Mouse (Mus musculus) thymus, postnatal 25 days (tissue): Measurements from ENCODE around the gene Rab40c.

Experiments
- DNase-seq: peaks from one replicate; pipeline ENCODE4 v3.0.0; 2022

Gene Rab40c

DNA sequence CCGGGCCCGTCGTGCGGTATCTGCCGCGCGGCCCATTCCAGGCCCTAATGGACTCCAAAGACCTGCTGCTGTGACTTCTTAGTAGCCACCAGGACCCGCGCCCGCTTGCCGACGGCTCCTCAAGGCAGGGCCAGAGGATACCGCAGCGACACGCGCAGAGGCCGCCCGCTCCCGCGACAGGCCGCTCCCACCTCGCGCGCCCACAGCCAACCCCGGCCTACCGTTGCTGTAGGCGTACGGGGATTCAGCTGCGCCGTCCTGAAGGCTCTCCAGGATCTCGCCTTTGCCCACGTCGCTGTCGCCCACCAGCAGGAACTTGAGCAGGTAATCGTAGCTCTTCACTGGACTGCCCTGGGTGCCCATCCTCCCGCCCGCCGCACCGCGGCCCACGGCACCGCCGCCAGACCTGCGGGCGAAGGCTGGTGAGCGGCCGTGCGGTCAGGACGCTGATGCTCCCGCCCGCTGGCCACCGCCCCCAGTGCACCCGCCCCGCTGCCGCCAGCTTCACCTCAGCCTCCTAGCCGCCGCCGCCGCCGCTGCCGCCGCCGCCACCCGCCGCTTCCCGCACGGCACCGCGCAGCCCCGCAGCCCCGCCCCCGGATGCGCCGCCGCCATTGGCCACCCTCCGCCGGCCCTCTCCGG, at the start of gene Rab40c:
Gene Rab40c, minus strand, starts transcription at position 584 of the 642 bp plus-strand sequence.
- DNase-seq: no peak

DNA sequence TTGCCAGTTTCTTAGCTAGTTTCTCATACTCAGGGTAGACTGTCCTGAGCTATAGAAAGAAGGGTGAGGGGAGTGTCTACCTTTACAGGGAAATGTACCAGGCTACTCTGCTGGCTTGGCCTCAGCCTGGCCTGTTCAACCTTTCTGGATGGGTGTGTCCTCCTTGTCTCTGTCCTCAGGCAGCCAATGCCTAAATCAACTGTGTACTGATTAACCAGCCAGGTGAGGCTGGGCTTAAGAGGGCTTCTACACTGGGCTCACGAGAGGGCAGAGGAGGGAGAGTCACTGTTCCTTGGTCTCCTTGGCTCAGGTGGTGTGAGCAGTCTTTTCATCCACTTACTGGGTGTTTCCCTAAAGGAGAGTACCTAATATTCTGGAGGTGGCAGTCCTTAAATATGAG, 48.6 kb upstream of the Rab40c start:
- no peak for DNase-seq

DNA sequence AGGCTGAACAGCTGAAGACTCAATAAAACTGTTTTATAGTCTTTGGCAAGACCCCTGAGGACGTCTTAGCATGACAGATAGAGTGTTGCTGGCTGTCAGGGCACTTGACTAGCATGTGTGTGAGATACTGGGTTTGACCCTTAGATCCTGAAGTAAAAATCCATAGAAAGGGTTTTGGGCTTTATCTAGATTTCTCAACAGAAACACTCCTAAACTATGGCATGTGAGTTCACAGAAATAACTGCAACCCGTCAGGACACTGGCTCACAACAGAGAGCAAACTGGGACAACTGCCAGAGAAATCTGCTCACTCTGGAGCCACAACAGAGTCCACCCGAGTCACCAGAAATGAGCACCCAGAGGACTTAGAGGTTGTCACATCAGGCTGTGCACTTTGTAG, 48.1 kb upstream of the Rab40c start:
- no peak for DNase-seq

DNA sequence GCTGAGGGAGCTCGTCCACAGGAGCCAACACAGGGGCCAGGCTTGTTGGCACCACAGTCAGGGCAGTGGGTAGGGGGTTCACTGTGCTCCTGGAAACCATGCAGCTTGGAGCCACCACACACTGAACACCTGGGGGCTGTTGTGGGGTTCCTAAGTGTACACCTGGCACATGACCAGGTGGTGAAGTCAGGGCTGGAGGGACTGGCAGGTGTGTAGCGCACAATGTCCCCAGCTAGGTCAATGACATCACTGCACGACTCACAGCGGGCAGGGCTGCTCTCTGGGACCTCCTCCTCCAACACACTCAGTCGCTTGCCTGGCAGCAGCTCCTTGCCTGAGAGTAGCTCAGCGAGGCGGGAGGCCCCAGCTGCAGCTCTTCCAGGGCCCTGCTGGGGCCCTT, 44.7 kb upstream of the Rab40c start:
- no peak for DNase-seq

DNA sequence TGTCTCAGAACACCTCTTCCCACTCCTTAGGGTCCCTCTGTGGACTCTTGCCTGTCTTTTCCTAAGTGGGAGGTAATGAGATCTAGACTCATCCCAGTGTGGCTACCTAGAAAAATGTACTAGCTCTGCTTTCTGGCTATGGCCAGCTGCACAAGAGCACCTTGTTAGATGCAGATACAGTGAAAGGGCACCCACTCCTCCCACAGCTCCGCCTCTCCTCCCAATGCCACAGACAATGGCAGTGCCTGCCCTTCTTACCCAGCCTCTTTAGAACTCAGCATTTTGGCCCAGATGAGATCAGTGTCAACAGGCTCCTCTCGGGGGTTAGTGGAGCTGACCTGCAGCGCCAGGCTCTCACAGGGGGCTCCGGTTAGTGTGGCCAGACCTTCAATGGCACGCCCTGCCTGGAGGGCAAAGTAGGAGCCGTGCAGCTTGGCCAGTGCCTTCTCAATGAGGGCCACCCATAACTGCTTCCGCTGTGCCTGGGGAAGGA, 42.9 kb upstream of the Rab40c start:
- DNase-seq: no peak

DNA sequence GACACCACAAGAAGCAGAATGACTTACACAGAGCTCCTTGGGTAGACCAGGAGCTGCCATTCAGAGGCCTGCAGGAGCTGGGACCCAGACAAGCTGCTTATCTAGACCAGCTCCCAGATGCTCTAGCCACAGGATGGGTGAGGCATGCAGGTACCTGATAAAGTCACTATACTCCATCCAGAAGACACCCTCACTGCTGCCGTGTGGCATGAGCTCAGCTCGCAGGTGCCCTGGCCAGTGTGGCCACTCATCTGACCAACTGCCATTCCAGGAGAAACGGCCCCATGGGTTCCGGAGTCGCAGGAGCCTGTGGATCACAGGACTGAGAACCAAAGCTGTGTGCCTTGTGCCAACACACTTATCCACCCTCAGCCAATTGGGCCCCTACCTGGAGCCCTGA, 42.0 kb upstream of the Rab40c start:
- DNase-seq: no peak

DNA sequence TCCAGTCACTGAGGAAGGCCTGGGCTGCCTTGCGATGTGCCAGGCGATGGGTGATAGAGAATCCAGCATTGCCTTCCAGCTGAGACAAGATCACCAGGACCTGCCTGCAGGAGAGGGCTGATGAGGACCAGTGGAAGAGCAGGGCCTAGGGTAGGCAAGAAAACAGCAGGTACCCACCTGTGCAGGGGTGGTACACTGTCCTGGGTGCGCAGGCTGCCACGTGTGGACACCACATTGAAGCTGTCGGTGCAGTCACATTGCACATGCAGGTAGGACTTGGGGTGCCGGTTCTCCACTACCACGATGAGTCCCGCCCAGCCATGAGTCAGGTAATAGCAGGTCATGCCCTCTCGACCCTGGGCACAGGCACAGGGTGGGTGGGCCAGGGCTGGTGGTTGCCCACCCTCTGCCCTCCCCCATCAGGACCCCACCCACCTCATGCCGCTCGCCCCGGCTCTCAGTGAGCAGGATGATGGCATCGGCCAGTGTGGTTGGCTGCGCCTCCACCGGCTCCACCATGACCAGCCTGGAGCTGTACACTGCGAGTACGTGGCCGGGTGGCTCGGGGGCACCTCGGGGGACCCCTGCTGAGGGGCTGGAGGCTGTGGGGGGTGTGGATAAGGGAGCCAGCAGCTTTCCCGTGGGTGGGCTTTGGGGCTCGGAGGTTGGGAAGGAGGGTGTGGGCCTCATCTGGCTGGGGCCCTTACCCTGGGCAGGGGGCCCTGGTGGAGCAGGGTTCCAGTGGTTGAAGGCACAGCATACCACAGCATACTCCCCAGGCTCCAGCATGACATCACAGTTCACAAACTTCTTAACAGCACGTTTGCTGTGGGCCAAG, 40.3 kb upstream of the Rab40c start:
- DNase-seq: no peak

DNA sequence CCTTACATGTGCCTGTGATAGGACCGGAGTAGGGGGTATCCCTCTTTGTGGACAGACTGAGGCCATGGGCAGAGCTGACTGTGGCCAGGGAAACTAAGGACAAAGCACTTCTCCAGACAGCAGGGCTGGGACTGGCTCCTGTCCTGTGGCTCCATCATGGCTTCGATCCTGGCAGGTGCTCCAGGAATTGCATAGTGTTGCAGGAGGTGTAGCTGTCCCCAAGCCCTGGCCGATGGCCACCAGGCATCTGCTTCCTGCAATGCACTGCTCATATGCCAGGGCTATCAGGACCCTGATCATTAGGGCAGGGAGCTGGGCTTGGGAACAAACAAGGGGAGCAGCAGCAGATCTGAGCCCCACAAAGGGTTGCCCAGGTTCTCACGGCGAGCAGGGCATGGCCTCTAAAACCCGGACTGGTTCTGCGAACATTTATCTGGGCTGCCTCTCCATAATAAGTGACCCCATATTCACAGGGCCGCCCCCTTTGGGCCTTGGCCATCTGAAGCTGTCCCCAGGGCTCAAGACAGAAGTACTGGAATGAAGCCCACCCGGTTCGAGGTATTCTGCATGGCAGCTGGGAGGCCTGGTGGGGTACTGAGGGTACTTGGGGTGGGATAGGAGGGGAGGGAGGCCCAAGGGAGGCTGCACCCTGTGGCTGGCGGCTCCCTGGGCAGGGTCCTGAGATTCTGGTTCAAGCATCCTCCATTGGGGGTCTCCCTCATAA, 39.4 kb upstream of the Rab40c start:
- no peak for DNase-seq

DNA sequence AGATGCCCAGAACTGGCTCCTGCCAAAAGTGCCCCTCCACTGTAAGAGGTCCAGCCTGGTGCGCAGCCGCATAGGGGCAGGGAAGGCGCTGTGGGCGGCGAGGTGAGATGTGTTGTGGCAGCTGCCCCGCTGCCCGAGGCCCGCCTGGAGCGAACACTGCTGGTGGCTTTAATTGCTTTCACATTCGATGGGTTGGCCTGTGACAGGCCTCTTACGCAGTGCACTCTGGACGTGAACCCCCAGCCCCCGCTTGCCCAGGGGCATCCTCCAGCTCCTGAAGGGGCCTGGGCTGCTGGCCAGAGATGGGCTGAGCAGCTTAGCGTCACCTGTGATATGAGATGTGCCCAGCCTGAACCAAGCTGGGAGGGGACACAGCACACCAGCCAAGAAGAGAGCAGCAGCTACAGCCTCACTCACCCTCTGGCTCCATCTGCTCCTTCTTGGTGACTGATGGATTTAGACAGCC, 38.1 kb upstream of the Rab40c start:
- no peak for DNase-seq

DNA sequence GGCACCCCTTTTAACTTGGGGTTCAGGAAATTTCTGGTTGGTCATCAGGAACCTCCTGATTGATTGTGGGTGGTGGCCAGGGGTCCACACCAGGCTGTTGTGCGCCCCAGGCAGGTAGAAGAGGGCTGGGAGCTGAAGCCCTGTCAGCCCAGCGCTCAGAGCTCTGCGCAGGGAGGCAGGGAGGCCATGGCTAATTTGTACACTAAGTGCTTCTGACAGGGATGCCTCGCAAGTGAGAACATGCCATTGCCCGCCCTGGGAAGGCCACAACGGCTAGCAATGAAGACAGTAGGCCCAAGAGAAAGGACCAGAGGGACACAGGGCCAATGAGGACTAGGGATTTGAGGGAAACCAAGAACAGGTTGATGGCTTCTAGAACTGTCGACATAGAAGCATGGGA, 37.1 kb upstream of the Rab40c start:
- no peak for DNase-seq

DNA sequence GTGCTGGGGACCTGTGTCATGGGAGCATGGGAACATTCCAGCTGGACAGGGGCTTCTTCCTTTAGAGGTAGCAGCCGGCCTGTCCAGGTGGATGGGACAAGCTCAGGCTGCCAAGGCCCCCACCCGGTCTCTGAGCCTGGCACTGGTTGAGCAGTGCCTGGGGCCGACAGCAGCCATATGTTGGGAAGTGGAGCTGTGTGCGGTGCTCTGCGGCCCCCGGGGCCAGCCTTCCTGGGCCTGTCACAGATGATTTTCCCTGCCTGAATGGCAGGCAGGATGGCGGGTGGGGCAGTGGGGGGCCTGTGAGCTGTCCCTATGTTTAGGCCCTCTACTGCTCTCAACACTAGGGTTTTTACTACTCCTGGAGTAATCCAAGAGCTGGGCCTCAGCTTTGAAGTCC, 36.7 kb upstream of the Rab40c start:
- no peak for DNase-seq

DNA sequence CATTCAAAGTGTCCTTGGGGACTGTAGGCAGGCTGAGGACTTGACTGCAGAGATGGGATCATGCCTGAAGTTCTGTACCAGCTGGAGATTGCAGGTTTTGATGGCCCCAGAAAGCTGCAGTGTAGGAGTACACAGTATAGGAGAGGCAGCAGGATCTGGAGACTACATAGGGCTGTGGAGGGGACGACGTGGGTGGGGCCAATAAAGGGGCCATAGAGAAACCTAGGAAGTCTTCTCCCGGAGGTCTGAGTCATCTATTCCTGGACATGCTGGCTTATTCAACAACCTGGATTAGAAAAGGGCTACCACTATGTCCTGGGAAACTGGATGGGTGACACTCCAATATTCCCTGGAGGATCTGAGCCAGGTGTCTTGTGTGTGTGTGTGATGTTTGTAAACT, 36.2 kb upstream of the Rab40c start:
- no peak for DNase-seq

DNA sequence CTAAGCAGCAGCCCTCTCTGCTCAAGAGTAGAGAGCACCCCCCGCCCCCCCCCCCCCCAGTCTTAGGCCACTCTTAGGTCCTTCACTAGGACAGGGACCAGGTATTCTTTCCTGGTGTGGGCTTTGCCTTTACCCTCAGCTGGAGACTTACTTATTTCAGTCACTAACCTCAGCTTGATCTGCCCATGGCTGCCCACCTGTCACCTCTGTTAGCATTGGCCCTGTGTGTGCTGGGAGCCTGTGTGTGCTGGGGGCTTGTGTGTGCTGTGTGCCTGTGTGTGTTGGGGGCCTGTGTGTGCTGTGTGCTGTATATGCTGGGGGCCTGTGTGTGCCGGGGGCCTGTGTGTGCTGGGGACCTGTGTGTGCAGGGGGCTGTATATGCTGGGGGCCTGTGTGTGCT, 35.1 kb upstream of the Rab40c start:
- no peak for DNase-seq

DNA sequence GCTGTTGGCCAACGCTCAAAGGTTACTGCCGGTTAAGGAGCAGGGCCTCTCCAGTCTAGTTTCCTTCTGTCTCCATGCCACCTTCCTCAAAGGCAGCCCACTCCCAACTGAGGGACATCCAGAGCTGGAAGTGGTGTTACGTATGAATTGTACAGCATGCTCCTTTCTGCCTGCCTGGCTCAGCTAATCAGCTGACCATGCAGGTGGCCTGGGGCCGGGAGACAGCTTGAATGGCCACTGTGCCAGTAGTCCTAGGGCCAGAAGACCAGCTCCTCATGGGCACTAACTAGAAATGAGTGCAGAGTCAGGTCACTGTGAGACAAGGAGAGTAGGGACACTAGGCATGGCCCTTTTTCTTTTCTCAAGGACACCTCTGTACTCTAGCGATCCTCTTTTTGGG, 33.6 kb upstream of the Rab40c start:
- no peak for DNase-seq

DNA sequence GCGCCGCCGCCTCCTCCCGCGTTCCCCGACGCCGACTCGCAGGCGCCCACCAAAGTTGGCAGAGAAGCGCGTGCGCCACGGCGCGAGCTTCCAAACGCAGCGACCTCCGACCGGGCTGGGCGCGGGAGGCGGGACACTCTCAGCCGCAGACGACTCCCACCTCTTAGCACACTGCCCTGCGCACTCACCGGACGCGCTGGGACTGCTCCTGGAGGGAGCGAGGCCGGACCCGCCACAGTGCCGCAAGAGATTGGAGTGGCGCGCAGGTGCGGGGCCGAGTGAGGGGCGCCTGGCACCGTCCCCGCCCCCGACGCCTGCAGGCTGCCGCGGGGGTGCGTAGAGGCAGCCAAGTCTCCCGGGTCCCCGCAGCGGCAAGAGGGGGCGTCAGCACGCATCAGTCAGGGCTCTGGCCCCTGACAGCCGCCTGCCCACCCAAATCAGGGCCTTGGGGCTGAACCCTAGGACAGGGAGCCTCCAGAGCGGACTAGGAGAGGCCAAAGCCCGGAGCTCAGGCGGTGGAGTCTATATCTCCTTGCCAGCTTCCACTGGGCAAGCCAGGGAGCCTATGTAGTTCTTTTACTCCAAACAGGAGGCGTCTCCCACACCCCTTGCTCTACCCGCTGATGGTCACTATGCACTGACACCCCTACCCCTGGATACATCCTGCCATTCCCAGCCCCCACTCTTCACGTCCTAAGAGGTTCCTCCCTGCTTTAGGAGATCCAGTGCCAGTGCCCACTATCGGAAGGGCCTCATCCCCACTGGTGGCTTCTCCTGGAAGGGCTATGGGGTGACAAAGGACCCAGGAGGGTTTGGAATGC, 32.5 kb upstream of the Rab40c start, which contains the start of gene A930017K11Rik:
Gene A930017K11Rik, minus strand, starts transcription at position 763 of the 821 bp plus-strand sequence.
- no peak for DNase-seq

DNA sequence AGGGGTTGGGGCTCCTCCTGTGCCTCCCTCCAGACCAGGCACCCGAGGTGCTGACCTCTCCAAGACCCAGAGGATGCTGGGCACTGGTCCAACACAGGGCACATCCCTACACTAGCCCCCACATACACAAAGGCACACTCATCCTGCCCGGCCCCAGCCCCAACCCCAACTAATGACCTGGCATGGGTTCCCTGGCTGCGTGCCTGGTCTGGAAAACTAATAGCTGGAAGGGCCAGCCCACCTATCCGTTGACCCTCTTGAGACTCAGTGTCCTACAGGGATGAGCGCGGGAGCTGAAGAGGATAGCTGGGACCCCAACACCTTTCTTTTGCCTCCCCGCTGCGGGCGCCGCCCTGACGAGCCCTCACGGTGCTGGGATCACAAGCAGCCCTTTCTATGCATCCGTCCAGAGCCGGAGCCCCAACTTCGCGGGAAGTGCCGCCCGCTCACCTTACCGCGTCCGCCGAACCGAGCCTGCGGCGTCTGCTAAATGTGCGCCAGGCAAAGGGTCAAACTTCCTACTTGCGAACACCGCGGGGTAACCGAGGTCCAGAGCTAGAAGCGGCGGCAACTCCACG, 31.8 kb upstream of the Rab40c start:
- DNase-seq: no peak

DNA sequence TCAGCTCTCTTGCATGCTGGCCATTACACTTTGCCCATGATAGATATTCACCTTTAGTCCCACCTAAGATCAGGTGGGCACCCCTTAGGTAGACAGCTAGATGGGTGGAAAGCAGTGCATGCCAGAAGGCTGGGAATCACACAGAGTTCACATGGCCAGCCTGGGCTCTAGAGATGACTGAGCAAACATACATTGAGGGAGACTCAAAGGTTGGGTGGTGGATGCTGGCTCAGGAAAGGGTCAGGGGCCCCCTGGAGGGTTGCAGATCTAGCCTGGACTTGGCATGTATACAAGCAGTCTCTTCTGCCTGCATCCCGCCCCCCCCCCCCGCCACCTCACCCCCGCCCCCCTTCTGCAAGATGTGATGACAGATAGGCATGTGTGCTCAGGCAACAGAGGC, 31.2 kb upstream of the Rab40c start:
- no peak for DNase-seq

DNA sequence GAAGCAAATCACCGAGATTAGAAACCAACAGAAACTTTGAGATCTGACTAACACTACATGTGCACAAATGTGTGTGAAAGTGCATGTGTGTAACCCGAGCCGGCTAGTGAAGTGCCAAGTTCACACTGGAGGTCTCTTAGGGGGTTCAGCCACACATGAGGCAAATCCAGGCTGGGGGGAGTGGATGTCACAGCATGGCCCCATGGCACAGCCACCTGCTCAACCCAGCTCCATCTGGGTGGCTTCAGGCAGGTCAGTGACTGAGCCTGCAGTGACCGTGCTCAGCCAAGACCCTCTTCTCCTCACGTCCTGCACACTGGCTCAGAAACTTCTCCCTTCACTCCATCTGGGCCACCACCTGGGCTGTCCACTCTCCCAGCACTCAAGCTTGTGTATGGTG, 30.5 kb upstream of the Rab40c start:
- DNase-seq: no peak

DNA sequence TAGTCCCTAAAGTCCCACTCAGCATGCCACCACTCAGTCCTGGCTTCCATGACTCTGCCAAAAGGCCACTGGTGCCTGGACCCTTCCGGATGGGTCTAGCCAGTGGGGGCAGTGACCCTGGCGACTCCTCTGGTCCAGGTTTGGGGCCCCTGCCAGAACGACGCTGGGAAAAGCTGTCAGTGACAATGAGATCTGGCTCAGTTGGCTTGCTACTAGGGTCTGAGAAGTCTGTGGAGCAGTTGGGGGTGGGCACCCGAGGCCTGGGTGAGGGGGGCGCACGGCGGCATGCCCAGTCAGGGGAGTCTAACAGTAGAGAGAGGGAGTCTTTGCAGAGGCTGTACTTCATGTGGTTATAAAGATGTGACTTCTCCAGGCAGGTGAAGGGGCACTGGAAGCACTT, 28.5 kb upstream of the Rab40c start:
- no peak for DNase-seq

DNA sequence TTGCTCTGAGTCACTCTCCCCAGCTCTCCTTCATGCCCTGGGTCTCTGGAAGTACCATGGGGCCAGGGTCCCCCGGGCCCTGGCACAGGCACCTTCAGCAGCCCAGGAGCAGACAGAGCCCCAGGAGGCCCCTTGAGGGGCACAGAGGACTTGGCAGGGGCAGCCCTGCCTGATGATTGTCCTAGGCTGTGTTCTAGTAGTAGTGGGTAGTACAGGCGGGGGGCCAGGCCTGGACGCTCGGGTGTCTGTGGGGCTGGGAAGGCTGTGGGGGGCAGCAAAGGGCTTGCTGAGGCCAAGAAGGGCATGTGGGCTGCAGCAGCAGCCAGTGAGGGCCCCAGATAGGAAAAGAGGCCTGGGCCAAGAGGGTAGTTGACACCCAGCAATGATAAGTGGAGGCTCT, 28.0 kb upstream of the Rab40c start:
- DNase-seq: no peak

DNA sequence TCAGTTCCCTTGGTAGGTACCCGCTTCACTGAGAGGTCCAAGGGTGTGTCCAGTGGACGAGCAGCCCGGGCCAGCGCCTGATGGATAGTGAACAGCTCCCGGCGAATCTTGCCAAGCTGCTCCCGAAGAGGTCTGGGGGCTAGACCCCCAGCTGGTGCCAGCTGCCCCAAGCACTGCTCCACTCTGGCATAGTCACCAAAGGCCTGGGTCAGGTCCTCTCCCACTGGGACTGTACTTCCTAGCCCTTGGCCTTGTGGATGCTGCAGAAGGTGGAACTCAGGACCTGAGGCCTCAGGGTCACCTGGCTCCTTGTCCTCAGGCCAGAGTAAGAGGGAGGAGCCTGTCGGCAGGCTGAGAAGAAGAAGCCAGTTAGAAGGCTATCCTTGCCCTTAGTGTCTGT, 27.4 kb upstream of the Rab40c start:
- no peak for DNase-seq

DNA sequence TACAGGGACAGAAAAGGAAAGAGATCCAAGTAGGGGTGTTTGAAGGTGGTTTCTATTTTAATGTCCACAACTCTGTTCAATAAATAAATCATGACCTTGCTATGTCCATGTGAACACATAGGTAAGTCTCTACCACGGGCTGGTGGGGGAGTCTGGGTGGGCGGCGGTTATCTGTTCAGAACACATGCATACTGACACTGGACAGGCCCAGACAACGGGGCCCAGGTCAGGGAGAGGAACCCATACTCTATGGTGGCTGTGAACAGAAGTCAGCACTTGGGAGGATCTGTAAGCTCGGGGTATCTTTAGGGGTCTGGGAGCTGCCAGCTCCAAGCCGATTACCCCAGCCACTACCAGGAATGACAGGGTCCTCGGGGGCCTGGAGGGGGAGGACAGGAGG, 26.8 kb upstream of the Rab40c start:
- no peak for DNase-seq
